Mouse (Mus musculus) testis, adult 10 weeks (tissue): Measurements from ENCODE around the gene Gm28490. TPM values are rescaled to one million over a fixed set of nuclear protein-coding genes. Genes with fewer than 3 reads are reported as not detected.

Experiments used
- polyA plus RNA-seq: library from polyadenylated mRNA; stranded (reverse); fragments of 350-450 nt; fragmentation: Illumina TruSeq; extraction: RNeasy Lipid Tissue Mini Kit (QIAGEN cat#74804); gene quantifications from one replicate; pipeline ENCODE4 v1.2.3, GENCODE M21; 2014; ENCODE audit warnings: low read depth, low replicate concordance

The Gm28490 gene
- not detected for polyA plus RNA-seq

DNA sequence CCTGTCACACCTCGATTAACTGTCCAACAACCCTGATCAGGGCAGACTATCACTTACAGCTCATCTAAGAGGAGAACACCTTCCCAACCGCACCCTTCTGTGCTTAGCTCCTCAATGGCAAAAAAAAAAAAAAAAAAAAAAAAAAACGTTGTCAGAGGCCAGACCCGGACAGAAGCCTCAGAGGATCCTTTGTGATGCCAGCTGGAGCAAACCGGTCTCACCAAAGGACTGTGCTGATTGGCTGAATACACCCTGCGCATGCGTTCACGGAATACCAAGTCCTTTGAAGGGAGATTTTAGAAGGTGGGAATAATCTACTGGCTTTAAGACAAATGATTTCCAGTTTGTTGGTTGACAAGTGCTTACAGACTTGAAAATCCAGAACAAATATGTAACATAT lies at the start of gene Gm28490:
Gene Gm28490 (minus strand): TSS at position 101 of the 400 bp plus-strand sequence.

